Mouse (Mus musculus): ENCODE measurements at regions not wholly inside any gene's neighbourhood (a gene's known extent, or its start where the extent isn't known, plus 50 kb on each side); places are given as distances from the start of the nearest gene placed in this dataset.

- TF ChIP-seq IRF4 (IDR thresholded peaks at IDR 0.05; ENCODE audit: low read depth, low read length) (no peak), ZC3H11A (IDR thresholded peaks at IDR 0.05; ENCODE audit: low read depth, low read length) (no peak), MXI1 (IDR thresholded peaks at IDR 0.05; ENCODE audit: low read depth, low read length) (no peak), USF1 (IDR thresholded peaks at IDR 0.05; ENCODE audit: low read depth, low read length) (no peak), USF2 (conservative IDR thresholded peaks at IDR 0.05; ENCODE audit: low read depth, low read length) (no peak), NELFE (IDR thresholded peaks at IDR 0.05; ENCODE audit: low read depth, low read length) (no peak), POLR2AphosphoS2 (IDR thresholded peaks at IDR 0.05; ENCODE audit: low read depth, low read length) (no peak), SIN3A (IDR thresholded peaks at IDR 0.05; ENCODE audit: low read length) (no peak), ZNF384 (IDR thresholded peaks at IDR 0.05; ENCODE audit: low read depth, low read length) (no peak), EP300 (IDR thresholded peaks at IDR 0.05; ENCODE audit: low read length) (no peak)
- no peaks in the 10 kb centered on the region for H3K79me2 ChIP-seq (replicated peaks; ENCODE audit: control insufficient read depth, extremely low read depth, insufficient read depth, poor library complexity, severe bottlenecking)
- no peaks in the 10 kb centered on the region for H3K4me1 ChIP-seq (ENCODE audit: control insufficient read depth in 1 of 2, insufficient read depth in 2 of 2)
- dilution Hi-C loops (cut with MboI; ENCODE audit: extremely low pct_ligation_motif_present, extremely low pct_unique_long_range_greater_than_20kb, low sequenced_read_pairs) = no loop called here
- no peak overlapping the region for H3K4me2 ChIP-seq (ENCODE audit: insufficient read depth, low read depth, poor library complexity, severe bottlenecking)
- H3K27ac ChIP-seq (ENCODE audit: insufficient read depth, low read depth) = no peak overlapping the region
- in situ Hi-C loops (cut with MboI; ENCODE audit: low pct_ligation_motif_present, low pct_unique_long_range_greater_than_20kb, low sequenced_read_pairs) = no loop called here
- H3K36me3 ChIP-seq (replicated peaks in 1 of 2; ENCODE audit: control insufficient read depth in 1 of 2, insufficient read depth in 1 of 2, low read length in 1 of 2) = no peaks in the 10 kb centered on the region
- H3K9me3 ChIP-seq (replicated peaks; ENCODE audit: low read length) = peaks cover 12% of the 10 kb centered on the region
- H3K4me3 ChIP-seq (replicated peaks in 1 of 3; ENCODE audit: low read depth in 2 of 3, low read length in 2 of 3, poor library complexity in 1 of 3) = no peak overlapping the region
- no peak for DNase-seq (ENCODE audit: extremely low read depth)
- H3K9ac ChIP-seq (ENCODE audit: insufficient read depth, low read depth) = no peak overlapping the region
- H3K27me3 ChIP-seq (replicated peaks) = no peaks in the 10 kb centered on the region
Measured at GRCm38 (mm10) chr3:8304784-8305183, 1305.1 kb downstream of the Zfp704 start.

GRCm38 (mm10) chr3:8293036-8293435 lies 1316.8 kb downstream of the Zfp704 start:
- Histone ChIP-seq H3K4me2 (ENCODE audit: insufficient read depth, low read depth, poor library complexity, severe bottlenecking) (no peak overlapping the region), H3K9me3 (replicated peaks; ENCODE audit: low read length) (peaks cover 33% of the 10 kb centered on the region), H3K79me2 (replicated peaks; ENCODE audit: control insufficient read depth, extremely low read depth, insufficient read depth, poor library complexity, severe bottlenecking) (no peaks in the 10 kb centered on the region), H3K27ac (ENCODE audit: insufficient read depth, low read depth) (no peak overlapping the region), H3K36me3 (replicated peaks in 1 of 2; ENCODE audit: control insufficient read depth in 1 of 2, insufficient read depth in 1 of 2, low read length in 1 of 2) (no peaks in the 10 kb centered on the region), H3K4me1 (ENCODE audit: control insufficient read depth in 1 of 2, insufficient read depth in 2 of 2) (no peaks in the 10 kb centered on the region), H3K4me3 (replicated peaks in 1 of 3; ENCODE audit: low read depth in 2 of 3, low read length in 2 of 3, poor library complexity in 1 of 3) (no peak overlapping the region), H3K9ac (ENCODE audit: insufficient read depth, low read depth) (no peak overlapping the region), H3K27me3 (replicated peaks) (no peaks in the 10 kb centered on the region)
- in situ Hi-C loops (cut with MboI; ENCODE audit: low pct_ligation_motif_present, low pct_unique_long_range_greater_than_20kb, low sequenced_read_pairs) (no loop called here), dilution Hi-C loops (cut with MboI; ENCODE audit: extremely low pct_ligation_motif_present, extremely low pct_unique_long_range_greater_than_20kb, low sequenced_read_pairs) (no loop called here)
- TF ChIP-seq ETS1 (conservative IDR thresholded peaks at IDR 0.05; ENCODE audit: low read depth, low read length) = no peak
- no peak for TF ChIP-seq POLR2A (IDR thresholded peaks at IDR 0.05; ENCODE audit: low read depth, low read length)
- no peak for DNase-seq (ENCODE audit: extremely low read depth)

- Histone ChIP-seq H3K9me3 (replicated peaks; ENCODE audit: low read length) (peaks cover 50% of the 10 kb centered on the region), H3K4me1 (ENCODE audit: control insufficient read depth in 1 of 2, insufficient read depth in 2 of 2) (no peaks in the 10 kb centered on the region), H3K27me3 (replicated peaks) (no peaks in the 10 kb centered on the region), H3K4me3 (replicated peaks in 1 of 3; ENCODE audit: low read depth in 2 of 3, low read length in 2 of 3, poor library complexity in 1 of 3) (no peak overlapping the region), H3K27ac (ENCODE audit: insufficient read depth, low read depth) (no peak overlapping the region), H3K4me2 (ENCODE audit: insufficient read depth, low read depth, poor library complexity, severe bottlenecking) (no peak overlapping the region), H3K36me3 (replicated peaks in 1 of 2; ENCODE audit: control insufficient read depth in 1 of 2, insufficient read depth in 1 of 2, low read length in 1 of 2) (no peaks in the 10 kb centered on the region), H3K79me2 (replicated peaks; ENCODE audit: control insufficient read depth, extremely low read depth, insufficient read depth, poor library complexity, severe bottlenecking) (no peaks in the 10 kb centered on the region), H3K9ac (ENCODE audit: insufficient read depth, low read depth) (no peak overlapping the region)
- no peak for DNase-seq (ENCODE audit: extremely low read depth)
- no peak for TF ChIP-seq MAFK (IDR thresholded peaks at IDR 0.05; ENCODE audit: insufficient replicate concordance, low read length)
- no peak for TF ChIP-seq GABPA (IDR thresholded peaks at IDR 0.05; ENCODE audit: insufficient replicate concordance, low read depth, low read length)
- no peak for TF ChIP-seq ZC3H11A (IDR thresholded peaks at IDR 0.05; ENCODE audit: low read depth, low read length)
- no peak for TF ChIP-seq PAX5 (IDR thresholded peaks at IDR 0.05; ENCODE audit: low read length)
- no peak for TF ChIP-seq ETS1 (conservative IDR thresholded peaks at IDR 0.05; ENCODE audit: low read depth, low read length)
- TF ChIP-seq ELF1 (IDR thresholded peaks at IDR 0.05; ENCODE audit: low read depth, low read length) = no peak
- no peak for TF ChIP-seq ZMIZ1 (IDR thresholded peaks at IDR 0.05; ENCODE audit: low read depth, low read length)
- no peak for TF ChIP-seq SIN3A (IDR thresholded peaks at IDR 0.05; ENCODE audit: low read length)
- TF ChIP-seq IRF4 (IDR thresholded peaks at IDR 0.05; ENCODE audit: low read depth, low read length) = no peak
- TF ChIP-seq E2F4 (IDR thresholded peaks at IDR 0.05; ENCODE audit: insufficient replicate concordance, low read depth, low read length) = no peak
- TF ChIP-seq BHLHE40 (IDR thresholded peaks at IDR 0.05; ENCODE audit: low read depth, low read length) = no peak
- dilution Hi-C loops (cut with MboI; ENCODE audit: extremely low pct_ligation_motif_present, extremely low pct_unique_long_range_greater_than_20kb, low sequenced_read_pairs) = no loop called here
- in situ Hi-C loops (cut with MboI; ENCODE audit: low pct_ligation_motif_present, low pct_unique_long_range_greater_than_20kb, low sequenced_read_pairs) = no loop called here
Measured at GRCm38 (mm10) chr3:8289558-8289957, 1320.3 kb downstream of the Zfp704 start.

Measured in CH12.LX (cell line).